Mouse (Mus musculus) E14TG2a.4 (cell line): ENCODE measurements at regions not wholly inside any gene's neighbourhood (a gene's known extent, or its start where the extent isn't known, plus 50 kb on each side); places are given as distances from the start of the nearest gene placed in this dataset.

Experiments
- CTCF ChIP-seq: conservative IDR thresholded peaks from 2 replicates; pipeline ENCODE4 v1.5.1; 2014; ENCODE audit warnings: low read length
- NANOG ChIP-seq: IDR thresholded peaks from 2 replicates; pipeline ENCODE4 v1.6.1; 2014; ENCODE audit warnings: borderline replicate concordance, low read length, mixed read lengths
- POU5F1 ChIP-seq: IDR thresholded peaks from 2 replicates; pipeline ENCODE4 v1.6.1; 2014; ENCODE audit warnings: low read length, borderline replicate concordance

DNA sequence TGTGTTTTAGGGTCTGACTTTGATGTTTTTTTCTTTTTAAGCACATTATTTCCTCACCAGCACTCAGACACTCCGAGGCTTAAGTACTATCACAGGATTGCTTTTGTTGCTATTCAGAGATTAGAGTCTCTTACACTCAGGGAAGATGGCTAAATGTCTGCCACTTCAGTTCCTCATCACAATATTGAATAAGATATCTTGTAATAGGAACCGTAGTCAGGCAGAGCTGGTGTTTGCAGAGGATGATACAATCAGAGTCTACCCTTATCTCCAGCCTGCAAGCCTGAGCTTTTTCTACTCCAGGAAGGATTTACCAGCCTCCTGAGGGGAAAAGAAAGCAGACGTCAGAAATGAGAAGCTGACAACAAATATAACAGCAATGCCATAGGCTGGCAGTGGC, 336.3 kb downstream of the Ins1 start:
- TF ChIP-seq CTCF: no peak
- TF ChIP-seq POU5F1: no peak
- no peak for TF ChIP-seq NANOG
